Mouse (Mus musculus): ENCODE results near the gene Cyp2j6. TPM values are rescaled to one million over a fixed set of nuclear protein-coding genes. Genes with fewer than 3 reads are reported as not detected.

Cyp2j6 gene
- total RNA-seq, 1 experiment = 1.7 TPM

GRCm38 (mm10) chr4:96551619-96552018 is 1.8 kb downstream of the Cyp2j6 start:
- TF ChIP-seq MAFK (IDR thresholded peaks at IDR 0.05; ENCODE audit: insufficient read depth, low read depth, low read length) (no peak), ZNF384 (IDR thresholded peaks at IDR 0.05; ENCODE audit: low read depth, low read length) (no peak)
- no peaks in the 10 kb centered on the region for H3K36me3 ChIP-seq (ENCODE audit: control insufficient read depth, insufficient read depth, low read length, poor library complexity, severe bottlenecking)
- H3K9ac ChIP-seq (ENCODE audit: insufficient read depth, low read depth, low read length, poor library complexity, severe bottlenecking) = no peak overlapping the region
- H3K4me3 ChIP-seq (ENCODE audit: insufficient read depth in 1 of 2, low read depth in 1 of 2, low read length in 2 of 2, poor library complexity in 1 of 2, severe bottlenecking in 1 of 2) = no peak overlapping the region
- H3K27ac ChIP-seq (ENCODE audit: insufficient read depth, low read depth, low read length, poor library complexity, severe bottlenecking) = no peak overlapping the region
- DNase-seq (ENCODE audit: low read depth, low spot score) = no peak
- H3K9me3 ChIP-seq (ENCODE audit: control insufficient read depth, insufficient read depth, low read depth, low read length) = no peaks in the 10 kb centered on the region
- in situ Hi-C loops (cut with MboI; ENCODE audit: low sequenced_read_pairs in 2 of 2, unreplicated experiment in 2 of 2) = no loop called here
- H3K4me1 ChIP-seq (ENCODE audit: control insufficient read depth in 2 of 2, insufficient read depth in 2 of 2, low read length in 2 of 2, poor library complexity in 1 of 2) = peaks cover 0 to 2% of the 10 kb centered on the region in 2 experiments; a peak in 1 of 4 replicates

- Histone ChIP-seq H3K4me3 (ENCODE audit: insufficient read depth in 1 of 2, low read depth in 1 of 2, low read length in 2 of 2, poor library complexity in 1 of 2, severe bottlenecking in 1 of 2) (no peak overlapping the region), H3K9me3 (ENCODE audit: control insufficient read depth, insufficient read depth, low read depth, low read length) (no peaks in the 10 kb centered on the region), H3K9ac (ENCODE audit: insufficient read depth, low read depth, low read length, poor library complexity, severe bottlenecking) (no peak overlapping the region), H3K4me1 (ENCODE audit: control insufficient read depth in 2 of 2, insufficient read depth in 2 of 2, low read length in 2 of 2, poor library complexity in 1 of 2) (no peaks in the 10 kb centered on the region), H3K27ac (ENCODE audit: insufficient read depth, low read depth, low read length, poor library complexity, severe bottlenecking) (no peak overlapping the region), H3K36me3 (ENCODE audit: control insufficient read depth, insufficient read depth, low read length, poor library complexity, severe bottlenecking) (no peaks in the 10 kb centered on the region)
- DNase-seq (ENCODE audit: low read depth, low spot score) = no peak
- in situ Hi-C loops (cut with MboI; ENCODE audit: low sequenced_read_pairs in 2 of 2, unreplicated experiment in 2 of 2) = no loop called here
- TF ChIP-seq CHD2 (IDR thresholded peaks at IDR 0.05; ENCODE audit: low read depth, low read length) (no peak), HCFC1 (IDR thresholded peaks at IDR 0.05; ENCODE audit: borderline replicate concordance, insufficient read depth, low read length) (no peak), ZC3H11A (IDR thresholded peaks at IDR 0.05; ENCODE audit: borderline replicate concordance, low read depth, low read length) (no peak), MAFK (IDR thresholded peaks at IDR 0.05; ENCODE audit: insufficient read depth, low read depth, low read length) (no peak), ZNF384 (IDR thresholded peaks at IDR 0.05; ENCODE audit: low read depth, low read length) (no peak)
These were observed 7.5 kb downstream of the Cyp2j6 start for GRCm38 (mm10) chr4:96545976-96546375.

GRCm38 (mm10) chr4:96525772-96526171 is 27.7 kb downstream of the Cyp2j6 start:
- Histone ChIP-seq H3K9ac (ENCODE audit: insufficient read depth, low read depth, low read length, poor library complexity, severe bottlenecking) (no peak overlapping the region), H3K36me3 (ENCODE audit: control insufficient read depth, insufficient read depth, low read length, poor library complexity, severe bottlenecking) (no peaks in the 10 kb centered on the region), H3K4me1 (ENCODE audit: control insufficient read depth in 2 of 2, insufficient read depth in 2 of 2, low read length in 2 of 2, poor library complexity in 1 of 2) (no peaks in the 10 kb centered on the region), H3K9me3 (ENCODE audit: control insufficient read depth, insufficient read depth, low read depth, low read length) (no peaks in the 10 kb centered on the region), H3K27ac (ENCODE audit: insufficient read depth, low read depth, low read length, poor library complexity, severe bottlenecking) (no peak overlapping the region), H3K4me3 (ENCODE audit: insufficient read depth in 1 of 2, low read depth in 1 of 2, low read length in 2 of 2, poor library complexity in 1 of 2, severe bottlenecking in 1 of 2) (no peak overlapping the region)
- in situ Hi-C loops (cut with MboI; ENCODE audit: low sequenced_read_pairs in 2 of 2, unreplicated experiment in 2 of 2) = no loop called here
- DNase-seq (ENCODE audit: low read depth, low spot score) = peak; percentile 4
- TF ChIP-seq CHD2 (IDR thresholded peaks at IDR 0.05; ENCODE audit: low read depth, low read length) = no peak

GRCm38 (mm10) chr4:96522256-96522655 is 31.2 kb downstream of the Cyp2j6 start:
- in situ Hi-C loops (cut with MboI; ENCODE audit: low sequenced_read_pairs in 2 of 2, unreplicated experiment in 2 of 2) = no loop called here
- no peaks in the 10 kb centered on the region for H3K4me1 ChIP-seq (ENCODE audit: control insufficient read depth in 2 of 2, insufficient read depth in 2 of 2, low read length in 2 of 2, poor library complexity in 1 of 2)

GRCm38 (mm10) chr4:96510083-96510482 is 43.4 kb downstream of the Cyp2j6 start:
- no peak for DNase-seq (ENCODE audit: low read depth, low spot score)
- H3K9ac ChIP-seq (ENCODE audit: insufficient read depth, low read depth, low read length, poor library complexity, severe bottlenecking) = no peak overlapping the region
- in situ Hi-C loops (cut with MboI; ENCODE audit: low sequenced_read_pairs in 2 of 2, unreplicated experiment in 2 of 2) = no loop called here
- no peaks in the 10 kb centered on the region for H3K4me1 ChIP-seq (ENCODE audit: control insufficient read depth in 2 of 2, insufficient read depth in 2 of 2, low read length in 2 of 2, poor library complexity in 1 of 2)
- H3K4me3 ChIP-seq (ENCODE audit: insufficient read depth in 1 of 2, low read depth in 1 of 2, low read length in 2 of 2, poor library complexity in 1 of 2, severe bottlenecking in 1 of 2) = no peak overlapping the region
- H3K27ac ChIP-seq (ENCODE audit: insufficient read depth, low read depth, low read length, poor library complexity, severe bottlenecking) = no peak overlapping the region
- H3K9me3 ChIP-seq (ENCODE audit: control insufficient read depth, insufficient read depth, low read depth, low read length) = no peaks in the 10 kb centered on the region
- H3K36me3 ChIP-seq (ENCODE audit: control insufficient read depth, insufficient read depth, low read length, poor library complexity, severe bottlenecking) = no peaks in the 10 kb centered on the region
- TF ChIP-seq CHD2 (IDR thresholded peaks at IDR 0.05; ENCODE audit: low read depth, low read length) (no peak), ZC3H11A (IDR thresholded peaks at IDR 0.05; ENCODE audit: borderline replicate concordance, low read depth, low read length) (no peak), HCFC1 (IDR thresholded peaks at IDR 0.05; ENCODE audit: borderline replicate concordance, insufficient read depth, low read length) (no peak), ZNF384 (IDR thresholded peaks at IDR 0.05; ENCODE audit: low read depth, low read length) (no peak), MAFK (IDR thresholded peaks at IDR 0.05; ENCODE audit: insufficient read depth, low read depth, low read length) (no peak)

More at GRCm38 (mm10) chr4:96522256-96522655, 31.2 kb downstream of the Cyp2j6 start:
- H3K4me3 ChIP-seq (ENCODE audit: insufficient read depth in 1 of 2, low read depth in 1 of 2, low read length in 2 of 2, poor library complexity in 1 of 2, severe bottlenecking in 1 of 2) = no peak overlapping the region
- no peaks in the 10 kb centered on the region for H3K36me3 ChIP-seq (ENCODE audit: control insufficient read depth, insufficient read depth, low read length, poor library complexity, severe bottlenecking)
- no peak overlapping the region for H3K9ac ChIP-seq (ENCODE audit: insufficient read depth, low read depth, low read length, poor library complexity, severe bottlenecking)
- no peak overlapping the region for H3K27ac ChIP-seq (ENCODE audit: insufficient read depth, low read depth, low read length, poor library complexity, severe bottlenecking)
- no peaks in the 10 kb centered on the region for H3K9me3 ChIP-seq (ENCODE audit: control insufficient read depth, insufficient read depth, low read depth, low read length)
- TF ChIP-seq ZC3H11A (IDR thresholded peaks at IDR 0.05; ENCODE audit: borderline replicate concordance, low read depth, low read length) = no peak
- no peak for TF ChIP-seq MAFK (IDR thresholded peaks at IDR 0.05; ENCODE audit: insufficient read depth, low read depth, low read length)
- no peak for TF ChIP-seq CHD2 (IDR thresholded peaks at IDR 0.05; ENCODE audit: low read depth, low read length)
- TF ChIP-seq ZNF384 (IDR thresholded peaks at IDR 0.05; ENCODE audit: low read depth, low read length) = no peak
- TF ChIP-seq HCFC1 (IDR thresholded peaks at IDR 0.05; ENCODE audit: borderline replicate concordance, insufficient read depth, low read length) = no peak
- DNase-seq (ENCODE audit: low read depth, low spot score) = no peak
